Mouse (Mus musculus): ENCODE results near the gene Fam43a.

- TF ChIP-seq CTCF (IDR thresholded peaks at IDR 0.05; ENCODE audit: low read depth), result 0 out of 2 replicates have a peak, but pooled peaks have one; percentile 4
- no peak for TF ChIP-seq EP300 (optimal IDR thresholded peaks at IDR 0.05)
Observed at GRCm38 (mm10) chr16:30572239-30572638, 27.3 kb upstream of the Fam43a start.

Data from stomach, postnatal 0 days (tissue).